Mouse (Mus musculus) brain, embryonic 14.5 days (tissue): ENCODE data around the gene Coa4.

Source experiments
- CTCF ChIP-seq: fragments of 200-500 bp; IDR thresholded peaks from 2 replicates; pipeline ENCODE4 v1.5.1; 2012; ENCODE audit warnings: inconsistent platforms, mild to moderate bottlenecking, moderate library complexity, borderline replicate concordance; ENCODE audit not compliant: insufficient read depth, insufficient read length; ENCODE audit errors: extremely low read depth
- POLR2A ChIP-seq: fragments of 200-500 bp; IDR thresholded peaks from 2 replicates; pipeline ENCODE4 v1.6.1; 2012; ENCODE audit warnings: mild to moderate bottlenecking, inconsistent platforms, borderline replicate concordance; ENCODE audit not compliant: poor library complexity, insufficient read depth, insufficient read length, severe bottlenecking; ENCODE audit errors: extremely low read depth

DNA sequence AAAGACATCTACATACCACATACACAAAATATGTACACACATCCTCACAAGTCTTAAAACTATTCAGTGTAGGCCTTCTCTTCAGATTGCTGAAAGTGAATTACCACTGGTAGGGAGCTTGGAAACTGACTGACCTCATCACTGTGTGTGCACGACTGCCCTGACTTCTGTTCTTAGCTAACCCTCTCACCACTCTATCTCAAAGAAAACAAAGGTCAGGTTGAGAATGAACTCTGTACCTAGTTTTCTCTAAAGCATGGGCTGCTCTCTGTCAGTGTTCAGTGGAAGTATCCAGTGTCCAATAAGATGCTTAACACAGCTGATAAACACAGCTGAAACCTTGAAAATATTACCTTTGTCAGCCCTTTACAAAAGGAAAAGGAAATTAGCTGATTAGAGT is 7.6 kb downstream of the Coa4 start:
- TF ChIP-seq CTCF (no peak), POLR2A (no peak)
